15 mouse cellular contexts compared by ENCODE assay signal in genomic region chr11:98379379-98379778, GRCm38 (mm10). TPM values are rescaled to one million over a fixed set of nuclear protein-coding genes. Genes with fewer than 3 reads are reported as not detected.
DNase-seq lines count a peak whose midpoint lies in the region; ATAC-seq and TF ChIP-seq lines count a peak whose summit lies in the region.
"Had no signal": no experiment of that assay in that cellular context is flagged by ENCODE, and none has a peak within 500 bp of the region (broad histone marks: within the 10 kb centered on the region; RNA-seq: fewer than 3 reads in every experiment).

No protein-coding gene starts in this region.

- no peaks in the 10 kb centered on the region for H3K4me1 ChIP-seq in forebrain, embryonic 14.5 days (ENCODE audit: control insufficient read depth, insufficient read depth, low read length)
- H3K4me1 ChIP-seq in forebrain, embryonic 16.5 days (replicated peaks; ENCODE audit: control insufficient read depth, insufficient read depth, low read length), result peaks cover 9% of the 10 kb centered on the region
- no peaks in the 10 kb centered on the region for H3K4me1 ChIP-seq in lung, embryonic 14.5 days (ENCODE audit: insufficient read depth)
- peaks cover 3% of the 10 kb centered on the region; the same call in 1 of the 2 replicates for H3K4me1 ChIP-seq in lung, adult 2 months (ENCODE audit: control insufficient read depth, insufficient read depth, low read length)
- H3K4me1 ChIP-seq in heart, embryonic 11.5 days (ENCODE audit: control insufficient read depth, insufficient read depth, low read length), result peaks cover 49% of the 10 kb centered on the region
- H3K4me1 ChIP-seq: forebrain, embryonic 12.5 days; limb, embryonic 12.5 days; liver, embryonic 13.5 days had no signal

- TF ChIP-seq CTCF in lung, embryonic 14.5 days (IDR thresholded peaks at IDR 0.05; ENCODE audit: low read depth), result no peak
- no peak for TF ChIP-seq CTCF in lung, adult 2 months (IDR thresholded peaks at IDR 0.05; ENCODE audit: insufficient read depth, low read length)

- no peak for DNase-seq in forebrain, embryonic 14.5 days (ENCODE audit: low spot score)
- no peak for DNase-seq in lung, embryonic 14.5 days
- no peak for DNase-seq in lung, adult 2 months
- DNase-seq in testis, postnatal 10 days (ENCODE audit: low spot score), result peak; percentile 47
- DNase-seq in urinary bladder, adult 2 months (ENCODE audit: low spot score), result no peak
- DNase-seq in urinary bladder, postnatal 10 days (ENCODE audit: low spot score), result no peak
- DNase-seq: liver, embryonic 13.5 days; lung, postnatal 36 days had no signal

- no peak overlapping the region for H3K4me3 ChIP-seq in forebrain, embryonic 14.5 days (ENCODE audit: low read depth, low read length)
- no peak overlapping the region for H3K4me3 ChIP-seq in forebrain, embryonic 16.5 days (replicated peaks; ENCODE audit: low read length)
- no peak overlapping the region for H3K4me3 ChIP-seq in lung, embryonic 14.5 days (ENCODE audit: low read depth, low read length)
- H3K4me3 ChIP-seq in lung, adult 2 months (replicated peaks; ENCODE audit: extremely low read depth, low read depth, low read length), result no peak overlapping the region
- no peak overlapping the region for H3K4me3 ChIP-seq in heart, embryonic 11.5 days (ENCODE audit: low read depth, low read length)
- H3K4me3 ChIP-seq: forebrain, embryonic 12.5 days; limb, embryonic 12.5 days; liver, embryonic 13.5 days had no signal

- peaks cover 66% of the 10 kb centered on the region for H3K36me3 ChIP-seq in forebrain, embryonic 14.5 days (ENCODE audit: control insufficient read depth, insufficient read depth, low read length)
- peaks cover 23% of the 10 kb centered on the region for H3K36me3 ChIP-seq in forebrain, embryonic 16.5 days (ENCODE audit: control insufficient read depth, insufficient read depth)
- peaks cover 66% of the 10 kb centered on the region for H3K36me3 ChIP-seq in lung, embryonic 14.5 days (ENCODE audit: insufficient read depth)
- peaks cover 19% of the 10 kb centered on the region for H3K36me3 ChIP-seq in heart, embryonic 11.5 days (ENCODE audit: control insufficient read depth, insufficient read depth, low read length)

- TF ChIP-seq POLR2A in lung, adult 2 months (IDR thresholded peaks at IDR 0.05; ENCODE audit: borderline replicate concordance, extremely low read depth, low read depth, low read length), result no peak

- WGBS in forebrain, embryonic 14.5 days, result 88% methylated on average over 7 of the region's 7 CpGs
- 86% methylated on average over 7 of the region's 7 CpGs for WGBS in forebrain, embryonic 16.5 days
- 76% methylated on average over 7 of the region's 7 CpGs for WGBS in lung, embryonic 14.5 days
- 76% methylated on average over 7 of the region's 7 CpGs for WGBS in lung, adult 2 months
- 72% methylated on average over 7 of the region's 7 CpGs for WGBS in heart, embryonic 11.5 days (ENCODE audit: insufficient replicate concordance)

- no peak for ATAC-seq in forebrain, embryonic 14.5 days
- no peak for ATAC-seq in forebrain, embryonic 16.5 days
- no peak for ATAC-seq in lung, embryonic 14.5 days (ENCODE audit: insufficient read depth)
- no peak for ATAC-seq in heart, embryonic 11.5 days (replicated peaks; ENCODE audit: insufficient number of reproducible peaks, low FRiP score, low TSS enrichment)
- ATAC-seq: inflammation-experienced regulatory T-cells, adult 6 months had no signal

- no peaks in the 10 kb centered on the region for H3K27me3 ChIP-seq in forebrain, embryonic 14.5 days (replicated peaks; ENCODE audit: control insufficient read depth, insufficient read depth, low read length)
- H3K27me3 ChIP-seq in forebrain, embryonic 16.5 days (replicated peaks; ENCODE audit: control insufficient read depth, insufficient read depth, low read length), result no peaks in the 10 kb centered on the region
- no peaks in the 10 kb centered on the region for H3K27me3 ChIP-seq in lung, embryonic 14.5 days (ENCODE audit: insufficient read depth, low read length)
- H3K27me3 ChIP-seq in heart, embryonic 11.5 days (ENCODE audit: control insufficient read depth, insufficient read depth, low read length), result no peaks in the 10 kb centered on the region

- no peak overlapping the region for H3K4me2 ChIP-seq in forebrain, embryonic 14.5 days (ENCODE audit: low read length)
- H3K4me2 ChIP-seq in forebrain, embryonic 16.5 days (ENCODE audit: low read length), result no peak overlapping the region
- H3K4me2 ChIP-seq in lung, embryonic 14.5 days, result no peak overlapping the region
- H3K4me2 ChIP-seq in heart, embryonic 11.5 days, result no peak overlapping the region
- H3K4me2 ChIP-seq: forebrain, embryonic 12.5 days; limb, embryonic 12.5 days; liver, embryonic 13.5 days had no signal

- H3K27ac ChIP-seq in forebrain, embryonic 14.5 days (ENCODE audit: low read depth, low read length), result peak overlapping the region; percentile 9; the same call in 1 of the 2 replicates
- no peak overlapping the region; the same call in 1 of the 2 replicates for H3K27ac ChIP-seq in forebrain, embryonic 16.5 days (ENCODE audit: low read length)
- H3K27ac ChIP-seq in lung, embryonic 14.5 days (ENCODE audit: low read depth), result peak overlapping the region; percentile 42; the same call in 1 of the 2 replicates
- H3K27ac ChIP-seq in heart, embryonic 11.5 days (ENCODE audit: low read depth, low read length), result 0 out of 2 replicates have a peak overlapping the region, but pooled peaks have one; percentile 37
- H3K27ac ChIP-seq: forebrain, embryonic 12.5 days; limb, embryonic 12.5 days; liver, embryonic 13.5 days had no signal

- no peaks in the 10 kb centered on the region for H3K9me3 ChIP-seq in forebrain, embryonic 14.5 days (replicated peaks; ENCODE audit: control insufficient read depth, low read length)
- H3K9me3 ChIP-seq in forebrain, embryonic 16.5 days (ENCODE audit: control insufficient read depth, low read length), result no peaks in the 10 kb centered on the region
- no peaks in the 10 kb centered on the region for H3K9me3 ChIP-seq in lung, embryonic 14.5 days (ENCODE audit: low read depth, low read length)
- no peaks in the 10 kb centered on the region for H3K9me3 ChIP-seq in heart, embryonic 11.5 days (replicated peaks; ENCODE audit: control insufficient read depth, low read length)
- H3K9me3 ChIP-seq: forebrain, embryonic 12.5 days; limb, embryonic 12.5 days; liver, embryonic 13.5 days had no signal

- H3K9ac ChIP-seq in forebrain, embryonic 14.5 days (ENCODE audit: low read length), result no peak overlapping the region
- H3K9ac ChIP-seq in forebrain, embryonic 16.5 days (replicated peaks; ENCODE audit: low read depth, low read length), result no peak overlapping the region
- no peak overlapping the region for H3K9ac ChIP-seq in lung, embryonic 14.5 days
- 0 out of 2 replicates have a peak overlapping the region, but pooled peaks have one; percentile 16 for H3K9ac ChIP-seq in heart, embryonic 11.5 days (ENCODE audit: low read depth, low read length)
- H3K9ac ChIP-seq: forebrain, embryonic 12.5 days; limb, embryonic 12.5 days; liver, embryonic 13.5 days had no signal

RNA-seq across cellular contexts. Expression of gene Tcap, which starts 4.2 kb away (rescaled TPM):
- polyA plus RNA-seq in forebrain, embryonic 14.5 days (2014; fragmentation: Nextera tagmentation; extraction: Ambion mirVana), result 0.23 TPM in 1 of 2 replicates, not detected in the other
- 0.23 and 0.26 TPM in 2 replicates for polyA plus RNA-seq in forebrain, embryonic 16.5 days (2015; fragmentation: Nextera tagmentation; extraction: Ambion mirVana)
- 3.8 TPM in 1 of 2 replicates, not detected in the other for polyA plus RNA-seq in lung, embryonic 14.5 days (2014; fragmentation: Nextera tagmentation; extraction: Ambion mirVana)
- 73.7 and 136 TPM in 2 replicates for polyA plus RNA-seq in lung, adult 2 months (2012; rRNA removed)
- 149 and 151 TPM in 2 replicates for polyA plus RNA-seq in heart, embryonic 11.5 days (2014; fragmentation: Nextera tagmentation; extraction: Ambion mirVana)
- 7.0 and 9.0 TPM in 2 replicates for polyA plus RNA-seq in urinary bladder, adult 2 months (2012; rRNA removed)
- polyA plus RNA-seq: inflammation-experienced regulatory T-cells, adult 6 months; midbrain, embryonic 14.5 days; testis, adult 2 months had no signal

RNA-seq across cellular contexts. Expression of gene Pnmt, which starts 6.9 kb away (rescaled TPM):
- 0.32 and 0.36 TPM in 2 replicates for polyA plus RNA-seq in forebrain, embryonic 14.5 days (2014; fragmentation: Nextera tagmentation; extraction: Ambion mirVana)
- polyA plus RNA-seq in forebrain, embryonic 16.5 days (2015; fragmentation: Nextera tagmentation; extraction: Ambion mirVana), result 0.21 and 0.86 TPM in 2 replicates
- polyA plus RNA-seq in lung, embryonic 14.5 days (2014; fragmentation: Nextera tagmentation; extraction: Ambion mirVana), result not detected in 2 replicates
- polyA plus RNA-seq in lung, adult 2 months (2012; rRNA removed), result 2.0 and 3.5 TPM in 2 replicates
- 3.9 and 4.8 TPM in 2 replicates for polyA plus RNA-seq in heart, embryonic 11.5 days (2014; fragmentation: Nextera tagmentation; extraction: Ambion mirVana)
- polyA plus RNA-seq in urinary bladder, adult 2 months (2012; rRNA removed), result 0.10 TPM in 1 of 2 replicates, not detected in the other
- polyA plus RNA-seq: inflammation-experienced regulatory T-cells, adult 6 months; liver, embryonic 13.5 days had no signal

RNA-seq across cellular contexts. Expression of gene Pgap3, which starts 20.9 kb away (rescaled TPM):
- 6.1 and 6.9 TPM in 2 replicates for polyA plus RNA-seq in forebrain, embryonic 14.5 days (2014; fragmentation: Nextera tagmentation; extraction: Ambion mirVana)
- 7.4 and 9.4 TPM in 2 replicates for polyA plus RNA-seq in forebrain, embryonic 16.5 days (2015; fragmentation: Nextera tagmentation; extraction: Ambion mirVana)
- polyA plus RNA-seq in lung, embryonic 14.5 days (2014; fragmentation: Nextera tagmentation; extraction: Ambion mirVana), result 10.9 and 11.6 TPM in 2 replicates
- 26.6 and 28.1 TPM in 2 replicates for polyA plus RNA-seq in lung, adult 2 months (2012; rRNA removed)
- 10.6 and 13.7 TPM in 2 replicates for polyA plus RNA-seq in heart, embryonic 11.5 days (2014; fragmentation: Nextera tagmentation; extraction: Ambion mirVana)
- polyA plus RNA-seq in urinary bladder, adult 2 months (2012; rRNA removed), result 10.5 and 12.7 TPM in 2 replicates

RNA-seq across cellular contexts. Expression of gene Stard3, which starts 21.2 kb away (rescaled TPM):
- polyA plus RNA-seq in forebrain, embryonic 14.5 days (2014; fragmentation: Nextera tagmentation; extraction: Ambion mirVana), result 43.8 and 46.6 TPM in 2 replicates
- 52.8 and 56.3 TPM in 2 replicates for polyA plus RNA-seq in forebrain, embryonic 16.5 days (2015; fragmentation: Nextera tagmentation; extraction: Ambion mirVana)
- polyA plus RNA-seq in lung, embryonic 14.5 days (2014; fragmentation: Nextera tagmentation; extraction: Ambion mirVana), result 38.2 and 42.7 TPM in 2 replicates
- polyA plus RNA-seq in lung, adult 2 months (2012; rRNA removed), result 131 and 143 TPM in 2 replicates
- polyA plus RNA-seq in heart, embryonic 11.5 days (2014; fragmentation: Nextera tagmentation; extraction: Ambion mirVana), result 39.6 and 40.6 TPM in 2 replicates
- 34.8 and 45.8 TPM in 2 replicates for polyA plus RNA-seq in urinary bladder, adult 2 months (2012; rRNA removed)

RNA-seq across cellular contexts. Expression of gene Ppp1r1b, which starts 31.2 kb away (rescaled TPM):
- polyA plus RNA-seq in forebrain, embryonic 14.5 days (2014; fragmentation: Nextera tagmentation; extraction: Ambion mirVana), result 33.1 and 42.2 TPM in 2 replicates
- polyA plus RNA-seq in forebrain, embryonic 16.5 days (2015; fragmentation: Nextera tagmentation; extraction: Ambion mirVana), result 69.7 and 72.4 TPM in 2 replicates
- polyA plus RNA-seq in lung, embryonic 14.5 days (2014; fragmentation: Nextera tagmentation; extraction: Ambion mirVana), result 0.53 and 1.3 TPM in 2 replicates
- polyA plus RNA-seq in lung, adult 2 months (2012; rRNA removed), result 20.0 and 22.1 TPM in 2 replicates
- 13.6 and 15.3 TPM in 2 replicates for polyA plus RNA-seq in heart, embryonic 11.5 days (2014; fragmentation: Nextera tagmentation; extraction: Ambion mirVana)
- polyA plus RNA-seq in urinary bladder, adult 2 months (2012; rRNA removed), result 0.07 and 0.15 TPM in 2 replicates
- polyA plus RNA-seq: inflammation-experienced regulatory T-cells, adult 6 months had no signal
